Mouse (Mus musculus) G1E (cell line): ENCODE measurements at regions not wholly inside any gene's neighbourhood (a gene's known extent, or its start where the extent isn't known, plus 50 kb on each side); places are given as distances from the start of the nearest gene placed in this dataset.

Experiments
- CTCF ChIP-seq: IDR thresholded peaks from 2 replicates; pipeline ENCODE4 v1.5.1; 2012; ENCODE audit warnings: low read depth, low read length, inconsistent platforms, mixed read lengths
- GATA1 ChIP-seq: IDR thresholded peaks from 2 replicates; pipeline ENCODE4 v1.6.1; 2012; ENCODE audit warnings: borderline replicate concordance, low read length, inconsistent platforms, mixed read lengths
- GATA2 ChIP-seq: IDR thresholded peaks from 2 replicates; pipeline ENCODE4 v1.6.1; 2012; ENCODE audit warnings: low read depth, low read length, inconsistent platforms, borderline replicate concordance
- TAL1 ChIP-seq: conservative IDR thresholded peaks from 2 replicates; pipeline ENCODE4 v1.6.1; 2012; ENCODE audit warnings: low read depth, low read length, inconsistent platforms, mixed read lengths

GRCm38 (mm10) chr2:78975393-78975774, 107.5 kb downstream of the Ube2e3 start:
- no peak for TF ChIP-seq CTCF
- no peak for TF ChIP-seq TAL1
- no peak for TF ChIP-seq GATA2
- no peak for TF ChIP-seq GATA1
